Mouse (Mus musculus): ENCODE results near the gene St3gal4. TPM values are rescaled to one million over a fixed set of nuclear protein-coding genes. Genes with fewer than 3 reads are reported as not detected.

St3gal4 gene
- total RNA-seq, 1 experiment from 2014 or later: 36.9 TPM

DNA sequence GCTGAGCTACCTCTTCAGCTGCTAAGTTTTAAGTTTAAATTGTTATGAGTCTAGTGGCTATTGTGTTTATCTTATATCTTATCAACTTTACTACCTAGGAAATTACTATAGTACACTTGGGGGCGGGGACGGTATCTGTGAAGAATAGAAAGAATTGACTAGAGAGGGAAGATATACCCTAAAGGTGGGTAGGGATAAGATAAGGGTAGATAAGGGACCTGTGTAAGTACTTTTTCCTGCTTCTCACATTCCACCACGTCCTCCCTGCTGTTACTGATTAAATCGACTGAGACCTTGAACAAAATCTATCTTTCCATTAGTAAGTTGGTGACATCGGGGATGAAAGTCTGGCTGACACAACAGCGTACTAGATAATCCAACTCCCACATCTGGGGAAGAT is 70.6 kb downstream of the St3gal4 start:
- DNase-seq: peak; percentile 1

DNA sequence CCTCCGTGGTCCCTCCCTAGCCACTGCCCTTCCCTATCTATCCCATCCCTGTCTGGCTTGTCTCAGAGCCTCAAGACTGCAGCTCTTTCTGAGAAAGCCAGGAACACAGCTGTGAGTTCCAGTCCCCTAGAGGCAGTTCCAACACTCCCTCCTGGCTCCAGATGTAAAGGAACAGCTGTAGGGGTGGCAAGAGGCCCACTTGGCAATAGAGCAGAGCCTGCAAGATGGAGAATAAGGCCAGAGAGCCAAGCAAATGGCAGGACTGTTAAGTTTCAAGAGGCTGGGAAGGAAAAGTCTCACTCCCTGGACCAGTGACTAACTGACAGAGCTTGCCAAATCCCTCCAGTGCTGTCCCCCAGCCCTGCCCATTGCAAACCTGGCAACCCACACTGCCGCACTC is 73.3 kb downstream of the St3gal4 start:
- peak; percentile 67 for DNase-seq

DNA sequence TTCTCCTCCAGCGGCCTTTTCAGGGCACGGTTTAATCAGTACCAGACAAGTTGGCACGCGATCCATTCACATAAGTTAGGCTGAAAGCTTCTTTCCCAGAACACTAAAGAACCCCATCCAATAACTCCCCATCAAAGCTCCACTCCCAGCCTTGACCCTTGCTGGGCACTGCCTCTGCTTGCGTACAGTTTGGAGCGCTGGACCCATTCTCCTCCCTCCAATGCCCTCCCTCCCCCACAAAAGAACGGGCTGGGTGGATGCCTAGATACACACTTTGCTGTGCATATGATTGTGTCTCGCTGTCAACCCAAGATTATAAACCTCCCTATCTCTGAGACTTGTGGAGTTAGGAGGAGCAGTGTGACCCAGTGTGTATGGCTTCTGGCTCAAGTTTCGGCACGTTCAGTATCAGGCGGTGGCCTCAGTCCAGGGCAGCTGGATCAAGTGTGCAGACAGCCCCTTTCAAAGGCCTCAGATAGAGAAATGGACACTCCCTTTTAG is 74.0 kb downstream of the St3gal4 start:
- peak; percentile 64 for DNase-seq

DNA sequence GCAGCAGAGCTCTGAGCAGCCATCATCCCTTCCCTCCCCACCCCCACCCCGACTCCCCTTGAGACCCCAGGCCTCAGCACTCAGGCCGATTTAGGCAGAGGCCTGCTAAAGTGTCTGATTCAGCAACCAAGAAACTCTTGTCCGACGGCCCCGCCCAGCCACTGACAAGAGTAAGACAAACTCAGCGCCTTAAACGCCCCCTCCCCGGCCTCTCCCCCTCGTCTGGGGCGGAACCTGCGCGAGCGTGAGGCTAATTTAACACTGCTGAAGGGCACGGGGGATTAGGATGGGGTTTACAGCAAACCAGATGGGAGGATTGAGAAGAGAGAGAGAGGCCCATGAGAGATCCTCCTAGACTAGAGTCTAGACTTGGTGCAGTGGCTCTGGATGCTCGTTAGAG is 74.6 kb downstream of the St3gal4 start:
- DNase-seq: peak; percentile 71

DNA sequence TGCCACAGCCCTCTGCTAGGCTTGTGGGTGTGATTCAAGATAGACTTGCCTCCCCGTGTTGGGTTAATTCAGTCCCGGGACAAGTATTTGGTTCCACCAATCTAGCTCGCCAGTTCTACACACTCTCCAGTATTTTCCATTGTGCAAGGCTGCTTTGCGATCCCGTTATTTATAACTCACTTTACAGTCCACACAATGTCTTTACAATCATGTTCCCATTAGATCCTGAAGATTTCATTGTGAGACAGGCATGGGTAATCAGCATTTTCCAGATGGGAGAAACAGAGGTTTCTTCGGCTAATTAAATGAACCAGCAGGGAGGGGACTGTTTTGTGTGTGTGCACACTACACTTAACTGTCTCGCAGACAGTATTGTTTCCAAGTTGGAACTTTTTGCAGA is 75.4 kb downstream of the St3gal4 start:
- peak; percentile 4 for DNase-seq

DNA sequence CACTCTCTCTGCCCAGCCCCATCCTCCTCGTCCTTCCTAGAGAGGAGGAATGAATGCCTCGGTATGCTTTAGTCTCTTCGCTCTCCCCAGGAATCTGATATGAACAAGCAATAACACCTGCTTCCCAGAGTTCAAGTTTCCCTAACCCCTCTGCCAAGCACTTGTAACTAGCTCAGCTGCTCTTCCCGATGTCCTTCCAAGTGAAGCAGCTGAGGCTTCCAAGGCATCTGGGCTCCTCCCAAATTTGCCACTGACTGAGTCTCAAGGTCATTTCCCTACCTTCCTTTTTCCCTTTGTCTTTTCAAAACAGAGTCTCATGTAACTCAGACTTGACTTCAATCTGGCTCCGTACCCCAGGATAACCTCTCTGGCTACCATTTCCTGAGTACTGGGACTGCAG is 77.6 kb downstream of the St3gal4 start:
- no peak for DNase-seq

DNA sequence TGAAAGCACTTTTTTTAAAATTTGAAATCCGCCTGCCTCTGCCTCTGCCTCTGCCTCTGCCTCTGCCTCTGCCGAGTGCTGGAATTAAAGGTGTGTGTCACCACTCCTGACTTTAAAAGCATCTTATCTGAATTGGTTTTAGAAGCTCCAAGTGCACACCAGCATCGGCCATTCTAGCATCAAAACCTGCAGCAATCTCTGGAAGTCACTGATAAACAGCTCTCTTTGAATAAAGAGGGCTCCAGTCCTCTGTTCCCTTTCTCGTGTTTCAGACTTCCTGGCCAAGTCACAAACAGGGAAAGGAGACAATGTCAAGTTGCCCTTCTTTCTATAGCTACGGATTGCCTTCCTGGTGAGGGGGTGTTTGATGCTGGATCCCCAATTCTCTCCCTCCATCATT is 79.2 kb downstream of the St3gal4 start:
- no peak for DNase-seq

DNA sequence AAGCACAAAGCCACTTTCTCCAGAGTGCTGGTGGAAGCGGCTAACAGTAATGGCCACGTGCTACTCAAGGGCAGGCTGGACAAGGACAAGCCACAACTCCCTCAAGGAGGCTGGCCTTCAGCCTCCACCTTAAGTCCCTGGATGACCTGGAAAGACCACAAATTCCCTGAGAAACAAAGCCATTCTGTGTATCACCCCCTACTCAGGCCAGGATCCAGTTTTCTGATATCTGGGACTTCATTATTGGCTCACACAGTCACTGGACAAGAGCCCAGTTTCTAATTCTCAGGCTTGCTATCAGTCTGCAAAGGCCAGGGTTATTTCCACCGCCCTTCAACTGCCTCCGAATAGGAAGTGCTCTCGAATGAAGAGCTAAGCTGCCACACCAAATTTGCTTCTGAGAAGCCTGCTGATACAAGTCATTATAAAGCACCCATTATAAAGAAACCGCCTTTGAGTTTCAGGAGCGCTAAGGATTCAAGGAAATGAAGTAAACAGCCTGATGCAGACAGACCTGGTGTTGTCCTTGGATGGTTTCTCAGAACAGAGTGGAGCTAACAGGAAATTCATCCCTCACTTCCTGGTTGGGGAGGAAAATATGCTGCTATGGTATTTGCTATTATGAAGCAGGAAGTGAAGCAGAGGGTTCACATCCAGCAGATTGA is 80.0 kb downstream of the St3gal4 start:
- peak; percentile 79 for DNase-seq

DNA sequence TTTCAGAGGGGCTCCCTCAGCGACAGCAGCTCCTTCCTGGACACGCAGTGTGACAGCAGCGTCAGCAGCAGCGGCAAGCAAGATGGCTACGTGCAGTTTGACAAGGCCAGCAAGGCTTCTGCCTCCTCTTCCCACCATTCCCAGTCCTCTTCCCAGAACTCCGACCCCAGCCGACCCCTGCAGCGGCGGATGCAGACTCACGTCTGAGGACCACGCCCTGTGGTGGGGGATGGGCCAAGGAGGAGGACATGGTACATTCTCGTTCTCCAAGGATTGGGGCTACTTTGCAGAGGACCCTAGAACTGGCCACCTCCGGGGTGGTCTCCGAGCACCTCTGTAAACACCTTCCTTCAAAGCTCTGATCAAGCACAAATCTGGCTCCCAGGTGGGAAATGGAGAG is 84.0 kb downstream of the St3gal4 start:
- no peak for DNase-seq

DNA sequence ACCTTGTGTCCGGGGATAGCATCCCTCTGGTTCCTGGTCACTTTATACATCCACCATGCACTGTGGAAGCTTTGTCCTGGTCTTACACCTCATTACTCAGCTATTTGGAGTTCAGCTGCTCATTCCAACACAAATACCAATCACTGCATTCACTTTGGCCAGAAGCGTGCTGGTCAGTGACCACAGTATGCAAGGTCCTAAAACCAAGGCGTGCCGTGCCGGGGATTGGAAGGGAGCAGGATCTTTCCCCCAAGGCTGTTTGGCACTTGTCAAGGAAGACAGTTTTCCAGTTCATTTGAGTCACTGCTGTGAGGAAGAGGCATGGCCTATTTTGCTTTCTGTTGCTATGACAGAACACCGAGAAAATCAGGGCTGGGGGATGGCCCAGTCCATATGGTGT is 86.6 kb downstream of the St3gal4 start:
- peak; percentile 54 for DNase-seq

DNA sequence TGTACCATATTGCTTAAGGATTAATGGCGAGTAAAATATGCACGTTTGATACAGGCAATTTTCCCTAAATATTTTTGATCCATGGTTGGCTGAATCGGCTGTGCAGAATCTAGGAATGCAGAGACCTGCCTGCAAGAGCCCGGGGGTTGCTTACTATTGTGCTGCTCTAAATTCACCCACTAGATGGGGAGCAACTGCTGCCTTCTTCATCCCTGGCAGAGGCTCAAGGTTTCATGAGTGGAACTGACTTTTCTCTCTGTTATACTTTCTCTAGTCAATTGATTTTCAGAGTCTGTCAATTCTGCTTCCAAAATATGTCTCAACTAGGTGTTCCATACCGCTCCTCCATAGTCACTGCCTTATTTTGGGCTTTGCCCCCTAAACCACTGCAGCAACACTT is 88.2 kb downstream of the St3gal4 start:
- peak; percentile 80 for DNase-seq

DNA sequence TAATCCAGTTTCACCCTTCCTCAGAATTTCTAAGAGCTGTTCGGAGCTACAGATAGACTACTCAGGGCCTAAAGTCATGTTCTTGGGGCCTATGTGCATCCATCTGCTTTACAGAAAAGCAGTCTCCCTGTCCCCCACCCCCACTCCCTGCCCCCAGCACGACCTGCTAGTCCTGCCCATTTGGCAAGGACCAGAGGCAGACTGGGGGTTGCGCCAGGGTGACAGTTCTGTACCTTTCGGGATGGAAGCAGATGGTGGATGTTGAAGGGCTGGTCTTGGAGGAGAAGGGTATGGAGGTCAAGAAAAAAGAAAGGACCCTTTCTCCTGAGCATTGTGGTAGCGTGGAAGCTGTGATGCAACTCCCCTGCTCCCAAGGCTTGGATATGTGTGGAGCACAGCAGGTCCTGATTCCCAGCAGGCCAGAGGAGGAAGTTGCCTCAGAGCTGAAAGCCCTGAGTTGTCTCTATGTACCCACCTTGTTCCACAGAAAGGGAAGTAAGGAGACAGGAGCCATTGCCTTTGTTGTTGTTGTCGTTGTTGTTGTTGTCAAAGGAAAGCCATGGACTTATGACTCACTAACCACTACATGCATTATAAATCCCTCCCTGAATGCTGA is 91.6 kb downstream of the St3gal4 start:
- DNase-seq: no peak

DNA sequence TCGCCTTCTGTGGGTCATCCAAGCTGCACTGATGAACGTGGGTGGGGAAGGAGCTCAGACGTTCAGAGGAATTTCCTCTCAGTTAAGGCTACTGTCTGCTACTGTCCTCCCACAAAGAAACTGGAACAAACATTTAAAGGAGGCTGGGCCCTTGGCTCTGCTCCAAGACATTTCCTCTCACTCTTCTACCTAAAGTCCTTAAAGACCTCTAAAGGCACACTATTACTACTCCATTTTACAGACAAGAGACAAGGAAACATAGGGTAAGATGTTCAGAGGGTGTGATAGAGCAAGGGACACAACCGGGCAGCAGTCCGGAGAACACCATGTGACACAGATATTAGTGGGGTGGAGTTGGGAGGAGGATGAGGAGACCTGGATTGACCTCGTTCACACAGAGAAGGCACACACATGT is 92.2 kb downstream of the St3gal4 start:
- no peak for DNase-seq

DNA sequence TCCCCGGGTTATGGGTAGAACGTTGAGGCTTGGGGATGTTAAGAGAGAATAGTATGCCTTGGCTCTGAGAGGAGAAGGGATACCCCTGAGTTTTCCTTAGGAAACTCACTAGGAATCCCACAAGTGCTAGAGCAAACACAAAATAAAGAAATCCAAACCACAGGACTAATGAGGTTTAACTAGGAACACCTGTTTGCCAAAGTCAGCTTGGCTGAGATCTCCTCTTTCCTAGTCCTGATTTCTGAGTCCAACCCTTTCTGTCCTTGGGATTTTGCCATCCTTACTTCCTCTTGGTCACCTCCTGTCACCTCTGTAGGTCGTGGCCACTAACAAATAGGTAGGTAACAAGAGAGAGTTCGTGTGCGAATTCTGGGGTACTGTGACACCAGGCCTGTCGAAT is 92.8 kb downstream of the St3gal4 start:
- DNase-seq: no peak

DNA sequence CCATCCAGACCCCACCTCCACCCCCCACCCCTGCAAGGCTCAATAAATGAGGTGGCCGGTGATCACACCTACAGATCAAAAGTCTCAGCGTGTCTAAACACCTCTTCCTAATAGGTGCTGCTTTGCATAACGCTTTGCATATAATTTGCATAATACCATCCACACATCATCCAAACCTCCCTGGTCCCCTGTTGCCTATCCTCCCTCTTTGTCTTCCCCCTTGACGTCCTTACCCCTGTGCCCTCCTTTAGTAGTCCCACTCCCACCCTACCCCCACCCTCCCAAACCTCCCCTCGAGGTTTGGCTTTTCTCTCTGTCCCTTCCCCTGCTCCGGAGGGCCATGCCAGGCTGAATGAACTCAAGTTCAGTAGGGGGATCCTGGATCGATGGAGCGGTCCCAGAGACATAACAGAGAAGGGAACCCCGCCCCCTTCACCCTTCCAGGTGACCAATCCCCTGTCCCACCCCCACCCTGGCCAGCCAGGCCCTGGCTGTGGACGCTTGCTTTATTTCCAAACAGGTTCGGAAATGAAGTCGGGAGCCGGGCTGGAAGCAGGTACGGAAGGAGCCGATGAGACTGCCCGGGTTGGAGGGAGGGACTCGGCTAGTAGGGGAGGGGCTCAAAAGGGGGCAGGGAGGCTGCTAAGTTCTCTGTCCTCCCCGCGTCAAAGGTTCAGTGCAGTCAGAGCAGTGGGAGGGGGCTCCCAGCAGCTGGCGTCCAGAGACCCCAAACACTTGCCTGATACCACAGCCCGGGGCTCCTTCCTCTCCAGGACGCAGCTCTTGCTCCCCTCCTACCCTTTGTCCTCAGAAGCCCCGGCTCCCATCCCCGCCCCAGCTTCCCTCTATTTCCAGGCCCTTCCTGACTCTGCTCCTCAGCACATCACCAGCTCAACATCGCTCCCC is 94.2 kb downstream of the St3gal4 start:
- no peak for DNase-seq

DNA sequence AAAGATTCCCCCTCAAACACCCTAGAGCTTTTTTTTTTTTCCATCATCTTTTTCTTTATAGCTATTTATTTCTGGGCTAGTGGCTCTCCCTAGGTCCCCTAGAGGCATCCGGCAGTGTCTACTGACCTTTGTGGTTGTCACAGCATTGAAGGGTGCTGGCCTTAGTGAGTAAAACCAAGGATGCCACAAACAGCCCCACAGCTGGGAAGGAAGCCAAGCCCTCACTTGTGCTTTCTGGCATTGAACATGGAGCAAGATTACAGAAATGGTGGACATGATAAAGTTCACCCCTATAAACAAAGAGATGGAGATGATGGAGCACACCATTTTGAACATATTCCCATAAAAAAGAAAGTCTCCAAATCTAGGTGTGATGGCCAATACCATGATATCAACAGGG is 97.3 kb downstream of the St3gal4 start:
- no peak for DNase-seq

DNA sequence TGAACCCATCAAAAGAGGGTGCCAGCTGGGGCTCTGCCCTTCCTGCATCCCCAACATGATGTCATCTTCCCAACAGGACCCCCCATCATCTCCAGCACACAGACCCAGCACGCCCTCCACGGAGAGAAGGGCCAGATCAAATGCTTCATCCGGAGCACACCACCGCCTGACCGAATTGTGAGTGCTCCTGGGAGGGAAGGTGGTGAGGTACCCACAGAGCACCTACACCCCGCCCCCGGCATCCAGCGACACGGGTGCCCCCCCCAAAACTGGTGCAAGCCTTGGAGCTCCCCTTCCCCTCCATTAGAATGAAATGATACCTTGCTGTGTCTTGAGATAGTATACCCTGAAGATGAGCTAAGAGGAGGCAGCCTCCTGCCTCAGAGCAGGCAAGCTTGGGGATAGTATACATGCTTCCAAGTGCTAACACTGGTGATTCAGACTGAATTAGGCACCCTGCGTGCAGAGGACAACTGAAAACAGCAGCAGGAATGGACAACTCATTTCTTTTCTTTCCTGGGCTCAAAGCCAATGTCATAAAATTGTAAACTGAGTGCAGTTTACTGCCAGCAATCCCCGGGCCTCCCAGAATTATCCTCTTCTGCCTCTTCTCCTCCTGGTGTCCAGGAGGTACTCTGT is 98.9 kb downstream of the St3gal4 start:
- DNase-seq: no peak

DNA sequence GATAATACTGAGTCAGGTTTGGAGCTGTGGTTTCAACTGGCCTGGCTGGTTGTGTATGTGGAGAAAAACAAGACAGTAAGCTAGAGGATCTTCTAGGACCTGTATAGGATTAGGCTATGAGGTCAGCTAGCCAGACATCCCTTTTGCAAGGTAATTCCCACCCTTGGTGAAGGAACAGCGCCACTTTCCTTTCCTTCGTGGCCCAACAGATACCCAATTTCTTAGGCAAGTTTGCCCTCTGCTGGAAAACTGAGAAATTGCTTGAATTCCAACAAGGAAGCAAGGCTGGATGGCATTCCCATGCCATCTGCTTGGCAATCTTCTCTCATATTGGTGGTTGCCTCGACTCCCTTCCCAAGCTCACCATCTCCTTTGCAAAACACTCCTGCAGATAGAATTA is 99.7 kb downstream of the St3gal4 start:
- peak; percentile 67 for DNase-seq

DNA sequence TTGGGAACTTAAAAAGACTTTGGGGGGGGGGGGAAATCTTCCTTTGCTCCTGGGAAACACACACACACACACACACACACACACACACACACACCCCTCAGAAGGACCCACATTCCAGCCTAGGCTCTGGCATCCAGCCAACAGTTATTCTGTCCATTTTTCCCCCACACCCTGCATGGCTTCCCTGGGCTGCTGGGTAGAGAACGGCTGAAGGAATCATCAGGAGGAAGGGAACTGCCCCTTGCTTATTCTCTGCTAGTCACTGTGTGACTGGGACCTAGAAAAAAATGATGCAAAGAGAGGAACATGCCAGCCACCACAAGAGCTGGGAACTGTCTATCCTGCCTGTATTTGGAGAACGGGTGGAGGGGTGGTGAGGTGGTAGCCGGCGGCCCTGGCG is 101.0 kb downstream of the St3gal4 start:
- no peak for DNase-seq

DNA sequence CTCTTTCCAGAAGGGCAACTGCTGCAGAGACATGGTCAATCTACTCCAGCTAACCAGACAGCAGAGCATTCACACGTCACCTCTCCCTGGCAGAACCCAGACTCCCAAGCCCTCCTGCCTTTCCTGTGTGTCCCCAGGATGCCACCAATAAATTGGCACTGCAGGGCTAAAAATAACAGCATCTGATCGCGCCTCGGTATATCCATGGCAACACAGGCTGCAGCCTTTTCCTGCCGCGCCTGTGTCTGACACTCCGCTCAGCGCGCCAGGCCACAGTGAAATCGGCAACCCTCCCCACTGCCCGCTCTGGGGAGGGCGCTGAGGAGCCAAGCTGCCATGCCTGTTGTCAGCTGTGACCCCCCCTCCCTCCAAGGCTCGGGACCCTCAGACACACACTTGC is 101.5 kb downstream of the St3gal4 start:
- DNase-seq: peak; percentile 36

DNA sequence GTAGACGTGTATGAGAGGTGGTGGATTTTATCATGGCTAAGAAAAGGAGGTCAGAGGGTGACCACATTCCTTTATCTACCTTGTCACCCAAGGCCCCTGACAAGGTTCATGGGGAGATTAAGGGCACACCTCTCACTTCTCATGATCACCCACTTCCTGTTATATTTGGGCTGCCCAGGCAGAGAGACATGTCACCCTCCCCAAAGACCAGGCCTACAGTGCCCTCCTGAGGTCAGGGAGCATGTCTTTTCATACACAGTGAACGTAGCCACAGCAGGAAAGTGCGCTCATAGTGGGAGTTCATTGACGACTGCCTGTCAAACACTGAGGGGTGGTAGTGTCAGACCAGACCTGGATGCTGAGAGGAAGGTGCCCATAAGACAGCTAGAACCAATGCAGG is 102.3 kb downstream of the St3gal4 start:
- peak; percentile 68 for DNase-seq

DNA sequence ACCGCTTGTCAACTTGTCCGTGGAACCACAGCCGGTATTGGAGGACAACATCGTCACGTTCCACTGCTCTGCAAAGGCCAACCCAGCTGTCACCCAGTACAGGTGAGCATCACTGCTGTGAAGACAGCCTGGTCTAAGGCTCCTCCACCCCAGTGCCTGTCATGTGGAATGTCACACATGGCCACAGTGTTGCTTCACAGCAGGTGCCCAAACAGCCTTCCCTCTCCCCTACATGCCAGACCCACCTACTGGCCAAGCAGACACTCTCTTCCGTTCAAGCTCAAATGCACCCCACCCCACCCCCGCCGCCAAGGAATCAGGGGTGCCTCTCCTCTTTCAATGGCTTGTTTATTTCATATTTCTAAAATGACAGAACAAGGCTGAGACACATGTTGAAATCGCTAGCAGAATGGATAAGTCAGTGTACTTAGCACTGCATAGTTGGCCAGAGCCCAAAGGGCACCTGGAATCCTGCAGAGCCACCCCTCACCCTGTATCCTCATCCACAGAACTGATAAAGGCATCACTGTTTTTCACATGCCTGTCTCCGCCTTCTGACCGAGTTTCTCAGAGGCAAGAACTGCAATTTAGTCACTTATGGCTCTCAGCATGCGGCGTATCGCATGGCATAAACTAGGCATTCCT is 111.2 kb downstream of the St3gal4 start:
- no peak for DNase-seq
